Mouse (Mus musculus): ENCODE data around the gene Myzap. TPM values are rescaled to one million over a fixed set of nuclear protein-coding genes. Genes with fewer than 3 reads are reported as not detected.

Gene Myzap
- 5.3 to 7.6 TPM (median 6.8 TPM) in 4 replicates for total RNA-seq (2023; ENCODE audit: inconsistent age)

GRCm38 (mm10) chr9:71591938-71592548 lies at the start of gene Myzap:
Gene Myzap (minus strand): TSS chr9:71592360.

GRCm38 (mm10) chr9:71485475-71486094 lies 106.6 kb downstream of the Myzap start, which contains the start of gene Polr2m:
Gene Polr2m (minus strand): TSS chr9:71485935.

Other genes starting within 250 kb of the Myzap start
- gene Polr2m, start 106.4 kb downstream of the Myzap start, total RNA-seq (2023; ENCODE audit: inconsistent age): 136 to 158 TPM (median 147 TPM) in 4 replicates
- gene Cgnl1, start 179.2 kb upstream of the Myzap start, total RNA-seq (2023; ENCODE audit: inconsistent age): 0.09 to 2.0 TPM (median 0.19 TPM) in 3 of 4 replicates, not detected in the other